Mouse (Mus musculus) regulatory T cell (primary cell): ENCODE data around the gene Tenm3.

ENCODE experiments used
- in situ Hi-C: fragments of 300-600 bp; cut with MboI, MseI; formaldehyde crosslinking; loops from one replicate; pipeline ENCODE4 v1.15.1; 2025; ENCODE audit warnings: high pct_unique_total_duplicates

Tenm3 gene

DNA sequence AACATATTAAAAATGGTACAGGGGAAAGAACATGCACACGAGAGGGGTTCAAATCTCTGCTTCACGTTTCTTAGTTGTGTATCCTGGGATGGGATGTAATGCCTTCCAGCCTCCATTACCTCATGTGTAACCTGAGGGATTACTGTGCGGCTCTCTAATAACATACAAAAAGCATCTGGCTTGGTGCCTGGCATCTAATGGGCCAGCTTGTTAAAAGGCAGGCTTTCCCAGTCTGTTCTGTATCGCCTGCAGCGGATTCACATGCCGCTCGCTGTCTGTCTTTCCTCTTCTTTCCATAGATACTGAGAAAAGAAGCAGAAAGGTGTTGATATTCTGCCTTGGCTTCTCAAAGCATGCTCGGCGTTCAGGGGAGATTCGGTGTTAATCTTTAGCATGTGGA lies 558.3 kb downstream of the Tenm3 start:
- in situ Hi-C loops, result no loop called here

DNA sequence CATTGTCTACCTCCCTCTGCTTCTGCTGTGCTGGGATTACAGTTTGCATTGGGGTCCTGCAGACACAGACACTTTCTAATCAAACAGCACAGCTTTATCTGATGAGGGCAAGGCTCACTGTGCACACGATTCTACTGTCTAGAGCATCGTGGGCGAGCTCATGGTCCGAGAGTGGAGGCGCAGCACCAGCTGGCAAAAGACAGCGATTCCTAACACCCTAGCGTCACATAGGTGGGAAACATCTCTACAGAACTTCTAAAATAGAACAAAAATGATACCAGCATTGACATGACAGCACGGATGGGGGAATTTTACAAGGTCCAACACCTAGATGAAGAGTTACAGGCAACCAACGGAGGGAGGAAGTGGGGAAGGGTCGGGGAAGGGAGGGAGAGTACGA lies 561.9 kb downstream of the Tenm3 start:
- in situ Hi-C loops, result no loop called here

DNA sequence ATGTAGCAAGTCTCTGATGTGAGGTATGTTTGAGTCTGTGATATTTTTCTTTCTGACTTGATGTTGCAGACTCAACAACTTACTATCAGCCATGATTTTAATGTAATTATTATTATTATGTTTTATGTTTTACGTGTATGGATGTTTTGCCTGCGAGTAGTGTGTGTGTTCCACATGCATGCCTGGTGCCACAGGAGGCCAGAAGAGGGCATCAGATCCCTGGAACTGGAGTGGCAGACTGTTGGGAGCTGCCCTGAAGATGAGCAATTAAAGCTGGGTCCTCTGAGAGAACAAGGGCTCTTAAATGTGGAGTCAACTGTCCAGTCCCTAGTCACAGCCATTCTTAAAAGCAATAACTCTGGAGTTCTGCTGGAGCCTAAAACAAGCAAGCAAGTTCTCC lies 564.4 kb downstream of the Tenm3 start:
- in situ Hi-C loops, result no loop called here

DNA sequence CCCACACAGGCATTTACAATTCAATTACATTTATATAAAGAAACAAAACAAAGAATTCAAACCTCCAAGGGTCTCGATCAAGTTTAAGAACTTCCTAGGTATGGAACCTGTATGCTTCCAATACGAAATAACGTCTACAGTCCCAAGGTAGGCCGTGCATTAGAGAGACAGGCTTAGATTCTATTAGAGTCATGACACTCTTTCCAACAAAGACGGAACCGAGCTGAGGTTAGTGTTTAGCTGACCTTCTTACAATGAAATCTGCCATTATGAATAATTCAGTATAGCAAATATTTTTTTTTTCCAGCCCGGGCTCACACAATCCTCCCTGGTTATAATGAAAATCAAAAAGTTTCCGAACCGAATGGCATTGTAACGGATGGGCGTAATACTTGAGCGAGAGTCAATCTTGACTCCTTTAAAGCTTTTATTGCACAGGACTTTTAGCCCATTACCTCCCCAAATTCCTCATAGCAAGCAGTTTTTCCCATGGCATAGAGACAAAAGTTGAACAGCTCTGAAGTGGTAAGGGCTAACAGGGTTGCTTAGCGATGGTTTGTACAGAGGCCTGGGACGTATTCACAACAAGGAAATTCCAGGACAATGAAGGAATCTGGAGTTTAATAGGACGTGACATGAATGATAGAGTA lies 565.6 kb downstream of the Tenm3 start:
- in situ Hi-C loops, result no loop called here

DNA sequence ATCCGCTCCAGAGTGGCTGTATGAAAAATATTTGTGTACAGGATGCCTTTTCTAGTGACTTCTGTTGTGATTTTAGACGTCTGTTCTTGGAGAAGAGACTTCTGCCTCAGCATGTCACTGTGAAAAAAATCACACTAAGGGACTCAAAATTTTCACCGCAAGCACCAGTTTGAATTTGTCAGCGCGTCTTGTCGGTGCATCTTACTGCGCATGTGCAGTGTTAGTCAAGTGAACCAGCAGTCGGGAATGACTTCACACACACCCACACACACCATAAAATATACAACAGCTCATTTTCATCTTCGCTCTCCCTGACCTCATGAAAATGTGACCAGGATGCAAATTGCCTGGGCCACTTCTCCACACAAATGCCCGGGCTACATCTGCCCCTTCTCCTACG lies 568.7 kb downstream of the Tenm3 start:
- in situ Hi-C loops, result no loop called here

DNA sequence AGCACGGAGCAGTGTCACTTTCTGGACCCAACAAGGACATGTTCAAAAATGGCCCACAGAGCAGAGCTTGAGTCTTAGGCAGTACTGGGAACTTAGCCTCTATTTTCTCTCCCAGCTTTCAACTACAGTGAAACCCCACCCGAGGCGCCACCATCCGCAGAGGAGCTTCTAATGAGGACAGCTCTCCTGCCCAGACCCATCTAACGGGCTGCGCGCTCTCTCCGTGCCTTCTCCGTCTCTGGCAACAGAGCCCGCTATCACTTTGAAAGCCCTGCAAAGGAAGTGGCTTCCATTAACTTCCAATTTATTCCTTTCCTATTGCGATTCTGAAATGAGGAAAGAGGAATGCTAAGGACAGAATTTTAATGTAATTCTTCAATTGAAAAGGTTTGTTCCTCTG lies 569.2 kb downstream of the Tenm3 start:
- in situ Hi-C loops, result no loop called here

DNA sequence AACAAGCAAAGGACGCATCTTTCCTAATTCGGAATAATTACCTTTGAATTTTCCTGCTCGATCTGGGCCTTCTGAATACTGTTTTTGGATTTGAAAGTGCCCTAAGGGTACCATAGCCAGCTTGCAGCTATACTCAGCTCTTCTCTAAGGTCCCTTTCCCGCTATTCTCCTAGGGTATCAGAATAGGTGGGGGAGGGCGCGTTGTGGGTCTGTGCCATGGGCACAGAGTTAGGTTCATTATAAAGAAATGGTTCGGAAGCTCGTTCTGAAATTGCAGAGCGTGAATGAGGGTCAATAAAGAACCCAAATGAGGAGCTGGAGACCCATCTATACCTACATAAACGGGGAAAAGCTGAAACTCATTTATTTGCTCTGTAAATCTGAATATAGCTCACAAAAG lies 575.1 kb downstream of the Tenm3 start:
- in situ Hi-C loops, result no loop called here

DNA sequence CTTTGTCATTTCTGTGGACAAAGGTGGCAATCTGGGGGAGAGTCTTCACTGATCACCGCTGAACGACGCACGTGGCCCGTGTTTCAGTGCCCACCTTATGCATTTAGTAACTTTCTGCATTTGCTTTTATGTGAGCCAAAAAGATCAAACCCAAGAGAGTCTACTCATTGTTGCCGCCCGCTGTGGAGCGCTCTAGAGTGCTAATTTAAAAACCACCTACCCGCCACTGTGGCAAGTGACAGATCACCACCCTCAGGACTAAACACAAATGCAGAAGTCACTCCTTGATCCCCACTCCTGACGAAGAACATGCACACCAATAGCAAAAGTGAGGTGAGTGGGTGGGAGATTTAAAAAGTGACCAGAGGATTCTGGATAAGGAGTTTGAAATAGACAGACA lies 583.5 kb downstream of the Tenm3 start:
- in situ Hi-C loops, result no loop called here

DNA sequence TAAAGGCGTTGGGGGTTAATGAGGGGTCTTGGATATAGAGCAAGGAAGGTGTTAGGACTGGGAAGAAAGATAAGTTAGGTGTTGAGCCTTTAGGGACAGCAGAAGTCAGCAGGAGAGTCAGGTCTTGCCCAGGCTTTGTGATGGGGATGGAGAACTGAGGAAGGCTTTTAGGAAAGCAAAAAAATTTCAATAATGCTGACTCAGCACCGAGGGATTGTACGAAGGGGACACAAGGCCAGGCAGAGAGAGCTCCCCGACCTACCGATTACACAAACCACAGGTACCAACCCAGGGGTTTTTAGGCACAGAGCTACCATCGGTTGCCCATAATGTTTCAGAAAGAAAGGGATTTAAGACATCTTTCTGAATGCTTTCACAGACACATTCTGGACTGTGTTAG lies 583.9 kb downstream of the Tenm3 start:
- in situ Hi-C loops, result no loop called here

DNA sequence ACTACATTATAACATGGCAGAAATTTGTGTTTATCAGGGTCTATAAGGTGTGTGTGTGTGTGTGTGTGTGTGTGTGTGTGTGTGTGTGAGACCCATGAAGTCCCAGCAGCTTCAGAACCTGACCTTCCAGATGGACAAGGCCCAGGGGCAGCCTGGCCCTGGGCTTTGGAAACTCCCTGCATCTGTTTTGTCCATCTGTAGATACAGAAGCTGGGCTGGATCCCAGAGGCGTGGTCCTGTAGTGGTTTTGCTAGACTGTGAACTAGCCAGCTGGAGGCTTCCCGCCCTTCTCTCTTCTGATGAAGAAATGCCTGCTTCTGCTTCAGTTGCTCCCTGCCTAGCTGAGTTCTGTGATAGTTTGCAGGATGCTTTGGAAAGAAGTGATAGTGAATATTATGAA lies 599.9 kb downstream of the Tenm3 start:
- in situ Hi-C loops, result no loop called here

DNA sequence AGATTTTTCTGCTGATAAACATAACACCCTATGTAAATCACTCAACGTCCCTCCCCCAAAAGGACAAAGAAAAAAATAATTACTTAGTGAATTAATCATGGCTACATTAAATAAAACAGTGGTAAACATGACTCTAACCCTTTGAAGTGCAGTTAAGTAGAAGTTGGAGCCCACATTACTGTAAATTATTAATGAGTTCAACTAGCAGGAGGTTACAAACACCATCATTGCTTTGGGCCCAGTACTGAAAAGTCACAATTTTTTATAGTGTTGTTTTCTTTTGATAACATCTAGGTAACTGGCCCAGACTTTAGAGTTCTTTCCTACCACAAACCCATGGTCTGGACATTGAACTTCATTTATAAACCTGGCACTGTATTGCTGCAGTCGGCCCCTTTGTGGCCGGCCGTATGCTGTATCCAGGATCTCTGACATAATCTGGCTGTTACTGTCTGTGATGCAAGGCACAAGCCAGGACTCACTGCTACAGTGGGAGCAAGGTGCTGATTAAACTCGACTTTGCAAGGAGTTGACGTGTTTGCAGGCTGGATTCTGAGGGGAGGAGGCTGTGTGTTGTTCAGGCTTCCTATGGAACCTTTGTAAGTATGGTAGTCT lies 602.7 kb downstream of the Tenm3 start:
- in situ Hi-C loops, result no loop called here

DNA sequence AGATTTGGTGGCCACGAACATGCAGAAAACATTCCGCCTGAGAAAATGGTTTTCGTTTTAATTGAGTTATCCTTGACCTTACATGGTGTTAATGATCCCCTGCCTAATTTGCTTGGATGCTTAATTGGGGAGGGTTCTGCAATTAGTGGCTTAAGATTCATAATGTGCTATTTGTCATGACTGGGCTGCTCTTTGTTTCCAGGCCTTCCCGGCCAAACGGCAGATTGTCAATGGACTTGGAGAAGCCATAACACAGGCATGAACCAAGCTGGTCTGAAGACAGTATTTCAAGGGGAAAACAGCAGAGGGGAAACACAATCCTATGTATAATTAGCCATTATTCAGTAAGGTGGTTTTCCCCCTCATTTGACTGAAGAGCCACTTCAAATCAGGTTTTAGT lies 606.8 kb downstream of the Tenm3 start:
- in situ Hi-C loops, result no loop called here

DNA sequence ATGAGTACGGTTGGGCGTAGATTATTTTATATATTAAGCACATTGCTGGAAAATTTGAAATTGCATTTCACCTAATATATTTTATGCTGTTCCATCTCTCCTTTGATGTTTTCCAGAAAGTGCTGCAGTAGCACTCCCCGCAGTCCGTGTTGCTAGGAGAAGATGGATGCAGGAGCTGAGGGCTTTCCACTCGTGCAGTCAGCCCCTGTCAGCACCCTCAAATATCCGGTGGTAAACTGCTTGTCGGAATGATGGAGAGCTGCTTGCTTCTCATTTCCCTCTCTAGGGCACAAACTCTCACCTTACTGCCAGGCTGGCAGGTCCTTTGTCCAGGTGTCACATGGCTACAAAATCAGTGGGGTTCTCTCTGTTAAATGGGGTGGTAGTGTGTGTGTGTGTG lies 610.8 kb downstream of the Tenm3 start:
- in situ Hi-C loops, result no loop called here

DNA sequence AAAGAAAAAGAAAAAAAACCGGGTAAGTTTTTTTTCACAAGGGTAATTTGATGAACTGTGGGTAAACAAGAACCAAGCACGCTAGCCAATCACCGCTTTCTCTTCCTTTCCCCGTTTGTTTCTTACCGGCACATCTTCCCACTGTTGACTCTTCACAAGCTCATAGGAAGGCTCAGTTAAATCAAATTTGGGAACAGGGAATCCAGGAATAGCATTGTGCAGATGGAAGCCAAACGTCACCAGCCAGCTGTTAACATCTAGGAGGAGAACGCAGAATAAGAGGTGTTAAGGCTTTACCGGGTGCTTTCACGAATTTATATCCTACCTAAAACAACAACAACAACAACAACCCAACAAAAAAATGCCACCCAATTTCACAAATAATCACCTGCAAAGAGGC lies 611.9 kb downstream of the Tenm3 start:
- in situ Hi-C loops, result no loop called here

DNA sequence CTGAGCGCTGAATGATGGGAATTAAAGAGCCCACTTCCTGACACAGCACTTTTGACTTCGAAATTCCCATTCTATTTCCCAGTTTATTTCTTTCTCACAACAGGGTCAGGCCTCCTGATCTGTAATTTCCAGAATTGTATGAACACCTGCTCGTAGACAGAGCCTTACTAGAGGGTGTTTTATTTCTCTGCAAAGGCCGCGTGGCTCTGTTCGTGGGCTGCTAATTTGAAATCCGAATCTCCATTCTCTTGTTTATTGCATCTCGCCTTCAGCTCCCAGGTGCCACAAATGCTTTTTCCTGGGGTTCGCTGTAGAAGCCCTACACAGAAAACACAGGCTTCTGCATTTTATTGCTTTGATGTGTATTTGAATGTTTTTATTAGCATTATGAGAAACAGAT lies 612.4 kb downstream of the Tenm3 start:
- in situ Hi-C loops, result no loop called here

DNA sequence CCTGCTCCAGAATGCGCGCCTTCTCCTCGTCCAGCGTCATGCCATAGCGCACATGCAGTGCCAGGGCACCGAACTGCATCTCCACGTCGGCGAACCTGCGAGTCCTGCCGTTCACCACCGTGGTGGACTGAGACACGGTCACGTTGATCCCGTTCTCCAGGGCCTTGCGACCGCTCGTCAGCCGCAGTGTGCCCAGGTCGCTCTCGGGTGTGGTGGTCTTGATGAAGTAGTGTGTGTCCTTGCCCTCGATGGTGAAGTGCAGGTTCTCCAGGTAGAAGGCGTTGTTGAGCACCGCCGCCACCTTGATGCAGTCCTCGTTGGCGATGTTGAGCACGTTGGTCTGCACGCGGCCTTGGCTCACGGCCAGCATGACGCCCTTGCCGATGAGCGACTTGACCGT lies 615.1 kb downstream of the Tenm3 start:
- in situ Hi-C loops, result no loop called here

DNA sequence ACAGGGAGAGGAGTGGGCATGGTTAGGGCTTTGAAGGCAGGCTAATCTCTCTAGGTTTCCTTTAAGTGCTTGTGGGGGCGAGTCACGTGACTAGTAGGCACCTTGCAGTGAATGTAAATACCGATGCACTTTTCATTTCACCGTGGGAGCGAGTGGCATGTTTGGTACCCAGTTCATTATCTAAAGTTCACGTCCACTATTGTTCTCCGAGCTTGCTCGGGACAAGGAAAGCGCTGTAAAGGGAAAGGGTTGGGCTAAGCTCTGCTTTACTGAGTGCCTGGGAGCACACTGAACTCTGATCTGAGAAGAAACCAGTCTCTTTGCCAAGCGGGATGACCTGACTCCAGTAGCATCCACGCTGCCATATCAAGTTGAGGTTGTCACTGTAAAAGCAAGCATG lies 619.0 kb downstream of the Tenm3 start:
- in situ Hi-C loops, result no loop called here

DNA sequence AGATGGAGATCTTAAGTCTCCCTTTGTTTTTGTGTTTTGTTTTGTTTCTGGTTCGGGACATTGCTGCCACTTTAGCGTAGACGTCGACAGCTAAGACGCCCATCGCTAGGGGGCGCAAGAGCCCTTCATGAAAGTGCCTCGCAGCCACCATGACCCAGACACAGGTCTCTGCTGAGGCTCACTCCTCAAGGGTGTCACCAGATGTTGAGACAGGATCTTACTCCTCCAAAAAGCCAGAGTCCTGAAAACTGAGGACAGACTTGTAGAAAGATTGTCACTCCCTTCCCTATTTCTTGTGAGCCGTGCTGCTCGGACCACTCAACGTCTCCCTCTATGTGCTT lies 621.4 kb downstream of the Tenm3 start:
- in situ Hi-C loops, result no loop called here

DNA sequence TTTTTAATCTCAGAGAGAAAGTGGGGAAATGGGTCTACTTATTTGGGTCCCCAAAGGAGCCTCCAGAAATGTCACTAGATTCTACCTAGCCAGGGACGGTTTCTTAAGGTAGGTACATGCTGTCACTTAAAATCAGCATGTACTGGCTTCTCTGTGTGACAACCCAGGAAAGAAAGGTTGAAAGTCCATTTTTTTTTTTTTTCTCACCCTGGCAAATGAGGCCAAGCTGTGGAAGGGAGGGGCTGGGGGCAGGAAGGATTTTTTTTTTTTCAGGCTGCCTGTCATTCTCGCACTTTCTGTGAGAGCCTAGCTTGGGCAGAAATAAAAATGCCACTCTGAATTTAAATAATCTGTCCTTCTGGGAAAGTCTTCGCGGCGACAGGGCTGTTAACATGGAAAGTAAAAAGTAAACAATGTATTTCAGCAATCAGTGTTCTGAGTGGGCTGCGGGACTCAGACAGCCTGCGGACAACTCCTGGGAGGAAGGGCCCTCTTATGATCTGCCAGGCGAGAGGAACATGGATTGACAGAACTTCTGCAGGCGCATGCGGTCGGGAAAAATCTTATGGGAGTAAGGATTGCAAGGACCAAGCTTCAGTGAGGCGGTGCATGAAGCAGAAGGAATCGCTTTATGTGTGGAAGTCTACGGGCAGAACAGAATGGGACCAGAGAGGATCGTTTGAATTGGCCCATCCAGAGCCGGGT lies 621.9 kb downstream of the Tenm3 start:
- in situ Hi-C loops, result no loop called here

DNA sequence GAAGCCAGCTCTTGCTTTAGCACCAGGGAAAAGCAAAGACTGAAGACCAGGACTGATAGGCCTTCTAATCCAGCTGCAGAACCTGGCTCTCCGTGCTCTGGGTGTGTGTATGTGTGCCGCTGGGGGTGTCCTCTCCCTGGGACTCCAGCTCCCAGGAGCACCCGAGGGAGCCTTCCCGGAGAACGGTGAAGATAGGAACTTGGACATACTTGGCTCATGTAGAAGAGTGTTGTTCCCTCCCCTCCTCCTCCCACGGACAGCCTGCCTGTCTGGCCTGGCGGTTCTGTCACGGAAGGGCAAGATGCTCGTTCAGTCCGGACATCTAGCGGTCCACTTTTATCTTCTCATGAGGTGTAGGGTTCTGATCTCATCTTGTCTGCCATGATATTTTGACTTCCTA lies 622.4 kb downstream of the Tenm3 start:
- in situ Hi-C loops, result no loop called here

DNA sequence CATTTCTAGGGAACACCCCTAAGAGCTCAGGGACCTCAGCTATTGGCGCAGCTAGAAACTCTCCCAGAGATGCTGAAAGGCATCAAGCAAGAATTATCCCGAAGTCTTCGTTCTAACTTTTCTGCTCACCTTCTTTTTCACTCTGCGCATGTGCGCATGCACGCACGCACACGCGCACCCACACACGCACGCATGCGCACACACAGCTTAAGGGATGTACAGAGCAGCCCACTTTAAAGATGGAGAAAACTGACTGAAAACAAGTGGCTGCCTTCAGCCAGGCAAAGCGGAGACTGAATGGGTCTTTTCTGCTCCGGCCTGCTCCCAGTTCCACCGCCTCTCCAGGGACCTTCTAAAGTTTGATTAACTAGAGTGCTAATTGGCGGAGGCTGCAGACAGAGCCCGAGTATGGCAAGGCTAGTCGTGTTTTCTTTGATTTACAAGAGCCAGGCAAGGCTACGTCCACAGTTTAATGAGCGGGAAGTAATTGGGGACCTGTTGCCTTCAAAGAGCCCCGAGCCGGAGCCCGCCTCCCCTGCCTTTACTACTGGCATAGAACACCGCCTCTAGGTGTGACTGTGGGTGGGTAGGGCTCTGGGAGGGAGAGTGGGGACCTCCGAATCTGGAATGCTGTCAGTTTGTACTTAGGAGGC lies 623.1 kb downstream of the Tenm3 start:
- in situ Hi-C loops, result no loop called here

DNA sequence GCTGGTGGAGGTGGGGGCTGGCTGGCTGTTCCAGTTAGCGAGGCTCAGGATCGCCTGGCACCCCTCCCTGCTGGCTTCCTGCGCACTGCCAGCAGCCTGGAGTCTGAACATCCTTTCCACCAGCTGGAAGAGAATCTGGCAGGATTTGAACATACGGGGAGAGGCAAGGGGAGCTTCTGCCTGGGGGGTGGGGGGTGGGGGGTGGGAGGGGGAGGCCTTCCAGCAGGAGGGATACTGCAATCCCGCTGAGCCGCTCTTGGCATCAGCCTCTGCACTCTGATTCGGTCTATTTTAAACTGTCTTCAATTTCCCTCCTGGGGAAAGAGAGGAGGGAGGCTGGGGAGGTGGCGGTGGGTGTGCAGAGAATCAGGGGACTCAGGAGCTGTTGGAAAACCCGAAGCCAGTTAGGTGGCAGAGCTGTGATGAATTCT lies 628.7 kb downstream of the Tenm3 start:
- in situ Hi-C loops, result no loop called here

DNA sequence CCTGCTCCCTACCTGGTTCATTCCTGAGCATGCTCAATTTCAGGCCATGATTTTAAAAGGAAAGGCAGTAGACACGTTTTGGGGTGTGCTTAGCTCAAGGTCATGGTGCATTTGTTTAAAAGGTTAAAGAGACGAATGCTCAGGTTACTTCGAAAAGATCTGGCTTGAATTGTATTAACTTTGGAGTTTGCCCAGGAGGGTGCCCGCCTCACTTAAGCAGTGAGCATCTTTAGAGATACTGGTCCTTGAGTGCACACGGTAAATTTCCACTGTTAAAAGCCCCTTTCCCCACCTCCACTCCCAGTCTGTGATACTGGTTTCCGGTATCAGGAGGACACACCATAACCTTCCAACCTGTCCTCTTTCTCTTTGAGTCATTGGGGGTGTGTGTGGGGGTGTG lies 629.4 kb downstream of the Tenm3 start:
- in situ Hi-C loops, result no loop called here
